Mouse (Mus musculus) CH12.LX (cell line): ENCODE measurements around the gene Lmtk2. TPM values are rescaled to one million over a fixed set of nuclear protein-coding genes. Genes with fewer than 3 reads are reported as not detected.

ENCODE experiments used
- DNase-seq: peaks from one replicate; pipeline ENCODE4 v3.0.0-alpha.2; 2013; ENCODE audit errors: extremely low read depth
- H3K27ac ChIP-seq: 2 replicates; pipeline ENCODE4 v1.5.1; 2012; ENCODE audit warnings: low read depth, mild to moderate bottlenecking, control low read depth, moderate library complexity; ENCODE audit not compliant: insufficient read depth
- H3K27me3 ChIP-seq: replicated peaks from 2 replicates; pipeline ENCODE3; 2012; ENCODE audit warnings: inconsistent platforms
- H3K36me3 ChIP-seq, 2 experiments: replicated peaks in 1 of 2; 2 replicates each; pipeline versions ENCODE3 to v1.6.1; 2012; ENCODE audit warnings: inconsistent platforms in 1 of 2, low read length in 1 of 2, mild to moderate bottlenecking in 1 of 2, mixed read lengths in 1 of 2, moderate library complexity in 1 of 2; ENCODE audit not compliant: control insufficient read depth in 1 of 2, insufficient read depth in 1 of 2
- H3K4me1 ChIP-seq, 2 experiments: 2 replicates each; pipeline ENCODE4 v1.6.1; 2012; ENCODE audit warnings: inconsistent platforms in 1 of 2, moderate library complexity in 1 of 2; ENCODE audit not compliant: insufficient read depth in 2 of 2, control insufficient read depth in 1 of 2
- H3K4me2 ChIP-seq: 2 replicates; pipeline ENCODE4 v1.6.1; 2012; ENCODE audit warnings: low read depth, mild to moderate bottlenecking, control low read depth; ENCODE audit not compliant: poor library complexity, insufficient read depth, severe bottlenecking
- H3K4me3 ChIP-seq, 3 experiments: fragments of 150-350 bp in 1 of 3; sonication (generic) in 1 of 3; replicated peaks in 1 of 3; 2 replicates each; pipeline versions ENCODE3 to v1.5.1; 2011 to 2012; ENCODE audit warnings: low read depth in 2 of 3, low read length in 2 of 3, mild to moderate bottlenecking in 2 of 3, moderate library complexity in 2 of 3, control low read depth in 1 of 3, improper control_type of control experiment in 1 of 3, inconsistent platforms in 1 of 3, mixed read lengths in 1 of 3; ENCODE audit not compliant: poor library complexity in 1 of 3
- H3K79me2 ChIP-seq: replicated peaks from 2 replicates; pipeline ENCODE4 v1.6.1; 2012; ENCODE audit warnings: mild to moderate bottlenecking, moderate library complexity; ENCODE audit not compliant: control insufficient read depth, poor library complexity, insufficient read depth, severe bottlenecking; ENCODE audit errors: extremely low read depth
- H3K9ac ChIP-seq: 2 replicates; pipeline ENCODE4 v1.6.1; 2012; ENCODE audit warnings: low read depth, mild to moderate bottlenecking, control low read depth, moderate library complexity; ENCODE audit not compliant: insufficient read depth
- H3K9me3 ChIP-seq: replicated peaks from 2 replicates; pipeline ENCODE3; 2012; ENCODE audit warnings: low read length, inconsistent platforms, mixed read lengths
- CHD2 ChIP-seq: IDR thresholded peaks from 2 replicates; pipeline ENCODE4 v1.6.1; 2011; ENCODE audit warnings: low read length, improper control_type of control experiment
- CTCF ChIP-seq, 2 experiments: IDR thresholded peaks in 1 of 2; conservative IDR thresholded peaks in 1 of 2; 2 replicates each; pipeline ENCODE4 v1.5.1; 2011 to 2012; ENCODE audit warnings: low read depth in 2 of 2, low read length in 2 of 2, improper control_type of control experiment in 1 of 2, inconsistent platforms in 1 of 2, mild to moderate bottlenecking in 1 of 2, moderate library complexity in 1 of 2
- ELF1 ChIP-seq: IDR thresholded peaks from 2 replicates; pipeline ENCODE4 v1.6.1; 2014; ENCODE audit warnings: low read depth, mild to moderate bottlenecking, inconsistent platforms, low read length, improper control_type of control experiment
- EP300 ChIP-seq: IDR thresholded peaks from 2 replicates; pipeline ENCODE4 v1.6.1; 2011; ENCODE audit warnings: low read length, improper control_type of control experiment
- HCFC1 ChIP-seq: IDR thresholded peaks from 2 replicates; pipeline ENCODE4 v1.6.1; 2012; ENCODE audit warnings: low read depth, mild to moderate bottlenecking, inconsistent platforms, low read length, improper control_type of control experiment
- JUN ChIP-seq: IDR thresholded peaks from 2 replicates; pipeline ENCODE4 v1.6.1; 2011; ENCODE audit warnings: low read depth, mild to moderate bottlenecking, low read length, improper control_type of control experiment, moderate library complexity; ENCODE audit not compliant: insufficient read depth
- MAFK ChIP-seq: IDR thresholded peaks from 2 replicates; pipeline ENCODE4 v1.6.1; 2011; ENCODE audit warnings: low read length, improper control_type of control experiment; ENCODE audit not compliant: insufficient replicate concordance
- MEF2A ChIP-seq: IDR thresholded peaks from 2 replicates; pipeline ENCODE4 v1.6.1; 2014; ENCODE audit warnings: low read depth, mild to moderate bottlenecking, inconsistent platforms, low read length, improper control_type of control experiment, borderline replicate concordance
- MYC ChIP-seq: IDR thresholded peaks from 2 replicates; pipeline ENCODE4 v1.6.1; 2011; ENCODE audit warnings: low read depth, mild to moderate bottlenecking, improper control_type of control experiment, low read length
- POLR2AphosphoS2 ChIP-seq: IDR thresholded peaks from 2 replicates; pipeline ENCODE4 v1.6.1; 2011; ENCODE audit warnings: low read depth, low read length, improper control_type of control experiment
- RAD21 ChIP-seq: IDR thresholded peaks from 2 replicates; pipeline ENCODE4 v1.6.1; 2011; ENCODE audit warnings: low read depth, mild to moderate bottlenecking, low read length, improper control_type of control experiment, moderate library complexity
- SIN3A ChIP-seq: IDR thresholded peaks from 2 replicates; pipeline ENCODE4 v1.6.1; 2012; ENCODE audit warnings: low read length, improper control_type of control experiment, inconsistent platforms
- SMC3 ChIP-seq: IDR thresholded peaks from 2 replicates; pipeline ENCODE4 v1.6.1; 2011; ENCODE audit warnings: low read depth, low read length, improper control_type of control experiment
- TBP ChIP-seq: conservative IDR thresholded peaks from 2 replicates; pipeline ENCODE4 v1.6.1; 2011; ENCODE audit warnings: low read depth, low read length, improper control_type of control experiment
- TCF12 ChIP-seq: IDR thresholded peaks from 2 replicates; pipeline ENCODE4 v1.6.1; 2014; ENCODE audit warnings: low read depth, mild to moderate bottlenecking, inconsistent platforms, low read length, improper control_type of control experiment
- USF1 ChIP-seq: IDR thresholded peaks from 2 replicates; pipeline ENCODE4 v1.6.1; 2014; ENCODE audit warnings: low read depth, mild to moderate bottlenecking, inconsistent platforms, low read length, improper control_type of control experiment
- USF2 ChIP-seq: conservative IDR thresholded peaks from 2 replicates; pipeline ENCODE4 v1.6.1; 2011; ENCODE audit warnings: low read depth, low read length, improper control_type of control experiment
- ZC3H11A ChIP-seq: IDR thresholded peaks from 2 replicates; pipeline ENCODE4 v1.6.1; 2012; ENCODE audit warnings: low read depth, mild to moderate bottlenecking, inconsistent platforms, low read length, improper control_type of control experiment
- ZMIZ1 ChIP-seq: IDR thresholded peaks from 2 replicates; pipeline ENCODE4 v1.6.1; 2012; ENCODE audit warnings: low read depth, mild to moderate bottlenecking, inconsistent platforms, low read length, improper control_type of control experiment
- dilution Hi-C: fragments of 300-500 bp; cut with MboI; formaldehyde crosslinking; loops from 2 replicates; pipeline ENCODE4 v1.14.3; 2020; ENCODE audit warnings: low sequenced_read_pairs; ENCODE audit not compliant: extremely low pct_unique_long_range_greater_than_20kb, extremely low pct_ligation_motif_present
- in situ Hi-C: fragments of 300-500 bp; cut with MboI; formaldehyde crosslinking; loops from 3 replicates; pipeline ENCODE4 v1.14.3; 2019; ENCODE audit warnings: low sequenced_read_pairs, low pct_ligation_motif_present, low pct_unique_long_range_greater_than_20kb, mixed read lengths
- polyA plus RNA-seq: library from polyadenylated mRNA; unstranded; fragments of >175 nt; gene quantifications from 2 replicates; pipeline ENCODE4 v1.2.1, GENCODE M21; 2012; ENCODE audit warnings: low read depth; ENCODE audit not compliant: insufficient read length
- total RNA-seq, 2 experiments: library from RNA; depleted of rRNA; stranded (reverse); fragments of 300-350 nt in 1 of 2; fragments of >200 nt in 1 of 2; gene quantifications; 2 replicates each; pipeline ENCODE4 v1.2.3; 2012 to 2014

The Lmtk2 gene
- total and polyA plus RNA-seq, 3 experiments: 5.1 to 10.1 (median 5.7) TPM

GRCm38 (mm10) chr5:144114970-144115627 lies 14.9 kb downstream of the Lmtk2 start:
- Histone ChIP-seq H3K4me3 (no peak overlapping the region), H3K4me1 (peaks cover 7 to 45% of the 10 kb centered on the region in 2 experiments), H3K9me3 (no peaks in the 10 kb centered on the region), H3K4me2 (no peak overlapping the region), H3K27ac (no peak overlapping the region), H3K27me3 (no peaks in the 10 kb centered on the region), H3K9ac (no peak overlapping the region), H3K36me3 (peaks cover 0 to 14% of the 10 kb centered on the region in 2 experiments), H3K79me2 (no peaks in the 10 kb centered on the region)
- dilution Hi-C loops (no loop called here), in situ Hi-C loops (no loop called here)
- no peak for TF ChIP-seq SIN3A
- no peak for DNase-seq

GRCm38 (mm10) chr5:144115628-144115977 lies 15.4 kb downstream of the Lmtk2 start:
- no peak for DNase-seq

GRCm38 (mm10) chr5:144118271-144118670 lies 18.0 kb downstream of the Lmtk2 start:
- Histone ChIP-seq H3K9ac (no peak overlapping the region), H3K4me1 (peaks cover 0 to 36% of the 10 kb centered on the region in 2 experiments; a peak in 2 of 4 replicates), H3K27ac (no peak overlapping the region), H3K4me3 (no peak overlapping the region), H3K36me3 (peaks cover 0 to 5% of the 10 kb centered on the region in 2 experiments), H3K79me2 (no peaks in the 10 kb centered on the region), H3K4me2 (no peak overlapping the region), H3K27me3 (no peaks in the 10 kb centered on the region), H3K9me3 (no peaks in the 10 kb centered on the region)
- no peak for TF ChIP-seq JUN
- TF ChIP-seq TCF12: no peak
- TF ChIP-seq MYC: no peak
- TF ChIP-seq MAFK: no peak
- TF ChIP-seq HCFC1: no peak
- no peak for TF ChIP-seq CHD2
- no peak for TF ChIP-seq ZMIZ1
- no peak for TF ChIP-seq SMC3
- dilution Hi-C loops: no loop called here
- DNase-seq: no peak
- in situ Hi-C loops: no loop called here

More at GRCm38 (mm10) chr5:144115628-144115977, 15.4 kb downstream of the Lmtk2 start:
- H3K4me1 ChIP-seq: peaks cover 7 to 46% of the 10 kb centered on the region in 2 experiments
- H3K27me3 ChIP-seq: no peaks in the 10 kb centered on the region
- peaks cover 0 to 11% of the 10 kb centered on the region in 2 experiments for H3K36me3 ChIP-seq
- H3K9ac ChIP-seq: no peak overlapping the region
- H3K79me2 ChIP-seq: no peaks in the 10 kb centered on the region
- in situ Hi-C loops: no loop called here
- H3K27ac ChIP-seq: no peak overlapping the region
- no peak overlapping the region for H3K4me3 ChIP-seq
- H3K9me3 ChIP-seq: no peaks in the 10 kb centered on the region
- TF ChIP-seq RAD21 (no peak), MEF2A (no peak), CTCF (conservative IDR thresholded peaks at IDR 0.05 in 1 of 2, IDR thresholded peaks at IDR 0.05 in 1 of 2; ENCODE audit: low read depth in 2 of 2, low read length in 2 of 2) (no peak), TCF12 (no peak), HCFC1 (no peak), ZMIZ1 (no peak), POLR2AphosphoS2 (no peak), ELF1 (no peak), SMC3 (no peak), USF1 (no peak), USF2 (no peak), TBP (no peak), ZC3H11A (no peak), EP300 (no peak)
- dilution Hi-C loops: no loop called here
- H3K4me2 ChIP-seq: no peak overlapping the region
